Mouse (Mus musculus) right cerebral cortex, adult 2 months (tissue): ENCODE data around the gene Yes1.
"Not testable (repeated sequence)": the region's sequence is repeated elsewhere in the genome, so short reads cannot be mapped to it uniquely, and the experiment has no call there.

Experiments used
- DNase-seq, 2 experiments: peaks; one replicate each; pipeline ENCODE4 v3.0.0; 2021 to 2022; ENCODE audit warnings: low spot score in 2 of 2

The Yes1 gene

DNA sequence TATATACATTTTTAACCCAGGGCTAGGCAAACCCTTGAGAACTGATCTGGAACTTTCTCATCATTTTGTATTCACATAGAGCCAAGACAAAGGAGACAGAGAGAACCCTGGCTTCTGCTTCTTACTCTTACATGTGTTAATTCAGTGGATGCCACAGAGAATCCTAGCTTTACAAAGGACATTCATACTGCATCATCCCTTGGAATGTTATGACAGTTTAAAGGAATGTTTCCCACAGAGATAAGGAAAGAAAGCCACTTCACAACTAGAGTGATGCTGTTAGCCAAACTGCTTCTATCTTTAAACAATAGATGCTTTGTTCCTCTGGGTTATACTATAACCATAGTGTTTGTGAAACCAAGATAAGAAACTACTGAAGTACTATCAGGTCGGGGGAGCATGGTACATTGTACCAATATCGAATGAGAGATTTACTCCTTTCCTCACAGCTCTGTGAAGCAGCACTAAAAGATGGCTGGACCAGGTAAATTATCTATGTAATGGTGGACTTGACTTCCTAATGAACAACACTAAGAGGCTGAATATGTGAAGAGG is 95.3 kb downstream of the Yes1 start:
- no peak for DNase-seq

DNA sequence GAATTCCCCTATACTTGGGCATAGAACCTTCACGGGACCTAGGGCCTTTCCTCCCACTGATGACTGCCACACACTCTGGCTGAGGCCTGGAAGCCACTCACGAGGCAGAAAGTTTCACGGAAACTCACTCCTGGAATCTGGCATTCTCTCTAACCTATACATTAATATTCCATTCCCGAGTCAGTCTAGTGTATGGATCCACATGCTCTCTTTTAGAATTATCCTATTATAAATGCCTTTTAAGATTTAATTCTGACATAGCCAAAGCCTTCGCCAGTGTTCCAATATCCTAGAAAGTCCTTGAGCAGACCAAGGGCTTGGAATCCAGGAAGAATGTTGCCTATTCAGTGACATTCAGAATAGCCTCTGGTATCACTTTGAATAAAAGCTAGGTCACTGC is 100.5 kb downstream of the Yes1 start:
- no peak for DNase-seq

GRCm38 (mm10) chr5:32712221-32713041 is 101.5 kb downstream of the Yes1 start:
- DNase-seq, result no peak

GRCm38 (mm10) chr5:32713042-32713702 is 102.2 kb downstream of the Yes1 start:
- no peak for DNase-seq

DNA sequence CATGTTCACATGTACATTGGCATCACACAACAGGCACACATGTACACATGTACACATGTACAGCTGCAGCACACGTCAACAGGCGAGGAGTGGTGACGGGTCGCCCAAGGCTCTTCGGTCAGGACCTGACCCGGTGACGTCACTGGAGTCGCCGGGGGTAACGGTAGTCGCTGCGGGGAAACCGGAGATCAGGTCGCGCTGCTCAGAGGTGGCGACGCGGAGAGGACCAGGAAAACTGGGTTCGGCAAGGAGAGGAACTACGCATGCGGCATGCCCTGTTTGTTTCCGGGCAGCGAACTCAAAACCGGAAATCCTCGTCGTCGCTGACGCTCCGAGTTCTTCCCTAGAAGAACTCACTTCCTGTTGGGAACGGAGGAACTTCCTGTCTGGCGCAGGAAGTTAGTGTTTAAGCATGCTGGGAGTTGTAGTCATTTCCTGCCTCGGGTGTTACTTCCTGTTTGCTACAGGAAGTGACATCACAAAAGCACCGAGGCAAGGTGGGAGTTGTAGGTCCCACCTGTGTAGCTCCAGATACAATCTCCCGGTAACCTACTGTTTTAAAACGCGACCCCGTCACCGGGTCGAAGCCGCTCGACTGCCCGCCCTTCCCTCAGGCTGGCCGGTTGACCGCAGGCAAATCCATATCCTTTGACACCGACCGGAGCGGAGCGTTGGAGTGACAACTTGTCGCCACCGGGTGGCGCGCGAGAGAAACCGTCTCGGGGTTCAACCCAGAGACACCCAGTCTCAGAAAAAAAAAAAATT is 102.9 kb downstream of the Yes1 start:
- DNase-seq, result peak; percentile 82 to 91

- DNase-seq, result no peak
Observed at GRCm38 (mm10) chr5:32717726-32718125, 106.8 kb downstream of the Yes1 start.

- DNase-seq, result no peak
Observed at GRCm38 (mm10) chr5:32718916-32719315, 107.9 kb downstream of the Yes1 start.

GRCm38 (mm10) chr5:32720416-32720815 is 109.4 kb downstream of the Yes1 start:
- no peak for DNase-seq

GRCm38 (mm10) chr5:32721316-32721715 is 110.3 kb downstream of the Yes1 start:
- no peak for DNase-seq

- DNase-seq, result no peak
Observed at GRCm38 (mm10) chr5:32722263-32722662, 111.3 kb downstream of the Yes1 start.

DNA sequence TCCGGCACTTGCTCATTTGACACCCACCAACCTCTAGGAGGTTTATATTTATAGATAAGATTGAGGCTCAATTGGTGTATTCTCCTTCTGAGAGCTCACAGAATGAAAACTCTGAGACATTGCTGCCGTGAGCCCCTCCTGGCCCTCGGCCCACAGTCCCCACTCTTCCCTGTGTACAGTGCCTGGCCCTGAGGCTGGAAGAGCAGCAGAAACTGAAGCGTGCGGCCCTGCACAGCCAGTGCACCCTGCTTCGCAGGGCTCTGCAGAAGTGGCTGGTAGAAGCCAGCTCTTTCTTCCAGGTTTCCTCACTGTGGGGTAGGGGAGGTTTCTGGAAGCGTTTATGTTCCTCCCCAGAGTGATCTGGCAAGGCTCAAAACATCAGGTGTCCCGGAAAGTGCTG is 111.7 kb downstream of the Yes1 start:
- not testable (repeated sequence) for DNase-seq

DNA sequence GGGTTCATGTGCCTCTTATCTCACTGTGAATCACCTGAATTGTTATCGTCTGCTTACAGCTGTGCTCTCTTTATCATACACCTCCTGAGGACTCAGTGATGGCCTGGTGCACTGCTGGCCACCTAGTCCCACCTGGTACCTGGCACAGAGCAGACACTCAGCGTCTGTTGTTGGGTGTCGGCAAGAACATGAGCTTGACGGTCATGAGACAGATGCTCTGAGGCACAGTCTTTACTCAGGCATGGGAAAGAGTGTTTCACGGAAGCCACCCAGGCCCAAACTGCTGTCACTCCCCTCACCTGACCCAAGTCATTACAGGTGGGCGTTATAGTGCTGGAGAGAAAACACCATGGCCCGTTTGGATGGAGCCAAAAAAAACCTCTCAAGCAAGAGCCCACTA is 113.0 kb downstream of the Yes1 start:
- DNase-seq, result no peak

DNA sequence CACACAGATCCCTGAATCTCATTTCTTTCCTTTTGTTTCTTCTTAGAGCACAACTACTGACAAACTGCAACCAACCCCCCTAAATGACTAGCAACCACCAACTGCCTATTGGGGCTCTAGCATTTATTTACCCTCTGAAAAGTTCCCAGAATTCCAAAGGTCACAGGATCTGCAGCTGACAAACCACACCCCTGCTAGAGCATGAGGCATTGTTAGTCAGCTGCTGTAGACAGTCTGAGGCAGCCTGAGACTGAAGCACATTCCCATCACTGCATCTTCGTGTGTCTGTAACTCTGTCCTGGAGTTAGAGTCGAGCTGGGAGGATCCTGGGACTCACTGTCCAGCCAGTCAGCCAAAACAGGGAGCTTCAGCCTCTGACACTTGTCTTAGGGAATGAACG is 114.4 kb downstream of the Yes1 start:
- not testable (repeated sequence) for DNase-seq

GRCm38 (mm10) chr5:32728300-32728699 is 117.3 kb downstream of the Yes1 start:
- DNase-seq, result no peak

- DNase-seq, result no peak
Observed at GRCm38 (mm10) chr5:32728851-32729250, 117.9 kb downstream of the Yes1 start.

- not testable (repeated sequence) for DNase-seq
Observed at GRCm38 (mm10) chr5:32733892-32734291, 122.9 kb downstream of the Yes1 start.

DNA sequence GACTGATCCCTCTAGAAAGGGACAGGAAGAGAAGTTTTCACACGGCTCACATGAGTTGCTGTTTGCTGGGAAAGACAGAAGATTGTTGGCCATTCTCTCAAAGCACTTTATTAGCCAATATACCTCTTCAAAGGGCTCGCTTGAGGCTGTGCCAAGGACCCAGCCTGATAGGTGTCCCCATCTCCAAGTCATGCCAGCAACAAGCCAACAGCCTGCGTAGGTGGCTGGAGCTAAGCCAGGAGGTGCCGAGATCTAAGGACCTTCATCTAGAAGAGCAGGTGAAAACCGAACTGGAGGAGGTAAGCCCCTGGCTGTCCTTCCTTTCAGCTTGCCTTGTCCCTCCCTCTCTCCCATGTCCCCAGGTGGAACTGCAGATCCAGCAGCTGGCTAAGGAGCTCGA is 124.8 kb downstream of the Yes1 start:
- DNase-seq, result no peak
